13 mouse cellular contexts compared by ENCODE assay signal in genomic region chr13:39631506-39632132, GRCm38 (mm10).
A peak's percentile ranks its signal among the peaks of the same experiment; 100 is the strongest.
DNase-seq lines count a peak whose midpoint lies in the region; ATAC-seq and TF ChIP-seq lines count a peak whose summit lies in the region.
"Had no signal": no experiment of that assay in that cellular context is flagged by ENCODE, and none has a peak within 500 bp of the region (broad histone marks: within the 10 kb centered on the region; RNA-seq: fewer than 3 reads in every experiment).

No protein-coding gene starts in this region.

- H3K4me1 ChIP-seq in midbrain, postnatal 0 days (ENCODE audit: insufficient read depth, low read length), result no peaks in the 10 kb centered on the region
- no peaks in the 10 kb centered on the region for H3K4me1 ChIP-seq in midbrain, embryonic 13.5 days (replicated peaks)
- H3K4me1 ChIP-seq in lung, adult 2 months (ENCODE audit: control insufficient read depth, insufficient read depth, low read length), result no peaks in the 10 kb centered on the region
- no peaks in the 10 kb centered on the region for H3K4me1 ChIP-seq in heart, embryonic 11.5 days (ENCODE audit: control insufficient read depth, insufficient read depth, low read length)
- H3K4me1 ChIP-seq: midbrain, embryonic 10.5 days had no signal

- no peak overlapping the region for H3K27ac ChIP-seq in midbrain, postnatal 0 days (ENCODE audit: low read depth, low read length)
- no peak overlapping the region for H3K27ac ChIP-seq in midbrain, embryonic 13.5 days
- H3K27ac ChIP-seq in heart, embryonic 11.5 days (ENCODE audit: low read depth, low read length), result no peak overlapping the region
- H3K27ac ChIP-seq: midbrain, embryonic 10.5 days had no signal

- H3K9me3 ChIP-seq in midbrain, postnatal 0 days (ENCODE audit: low read length), result no peaks in the 10 kb centered on the region
- no peaks in the 10 kb centered on the region for H3K9me3 ChIP-seq in midbrain, embryonic 13.5 days
- no peaks in the 10 kb centered on the region for H3K9me3 ChIP-seq in heart, embryonic 11.5 days (replicated peaks; ENCODE audit: control insufficient read depth, low read length)
- H3K9me3 ChIP-seq: midbrain, embryonic 10.5 days had no signal

- ATAC-seq in midbrain, postnatal 0 days (ENCODE audit: low FRiP score), result no peak
- no peak for ATAC-seq in midbrain, embryonic 13.5 days
- ATAC-seq in megakaryocyte, adult 5-6 weeks (ENCODE audit: poor library complexity, severe bottlenecking), result no peak
- no peak for ATAC-seq in heart, embryonic 11.5 days (replicated peaks; ENCODE audit: insufficient number of reproducible peaks, low FRiP score, low TSS enrichment)
- ATAC-seq: intestine, postnatal 0 days had no signal

- DNase-seq in midbrain, postnatal 0 days (ENCODE audit: low spot score), result peak; percentile 46
- peak; percentile 65 to 67 for DNase-seq in cerebellum, postnatal 14 days
- DNase-seq in lung, adult 2 months, result peak; percentile 5
- peak; percentile 16 for DNase-seq in right cerebral cortex, postnatal 25 days
- no peak for DNase-seq in thymus, postnatal 0 days (ENCODE audit: low spot score)
- DNase-seq: gastrocnemius, postnatal 25 days; heart, postnatal 14 days had no signal

- H3K4me3 ChIP-seq in midbrain, postnatal 0 days (ENCODE audit: low read depth, low read length), result no peak overlapping the region
- no peak overlapping the region for H3K4me3 ChIP-seq in midbrain, embryonic 13.5 days (replicated peaks)
- H3K4me3 ChIP-seq in lung, adult 2 months (replicated peaks; ENCODE audit: extremely low read depth, low read depth, low read length), result no peak overlapping the region
- no peak overlapping the region for H3K4me3 ChIP-seq in heart, embryonic 11.5 days (ENCODE audit: low read depth, low read length)
- H3K4me3 ChIP-seq: erythroblast, embryonic 14.5 days; midbrain, embryonic 10.5 days had no signal

- H3K9ac ChIP-seq in midbrain, postnatal 0 days (replicated peaks; ENCODE audit: low read length, poor library complexity, severe bottlenecking), result no peak overlapping the region
- H3K9ac ChIP-seq in midbrain, embryonic 13.5 days (replicated peaks), result no peak overlapping the region
- no peak overlapping the region for H3K9ac ChIP-seq in heart, embryonic 11.5 days (ENCODE audit: low read depth, low read length)

- TF ChIP-seq CTCF in midbrain, postnatal 0 days (IDR thresholded peaks at IDR 0.05), result no peak
- TF ChIP-seq CTCF in lung, adult 2 months (IDR thresholded peaks at IDR 0.05; ENCODE audit: insufficient read depth, low read length), result no peak

- H3K4me2 ChIP-seq in midbrain, postnatal 0 days (ENCODE audit: low read depth, low read length, poor library complexity, severe bottlenecking), result no peak overlapping the region
- no peak overlapping the region for H3K4me2 ChIP-seq in midbrain, embryonic 13.5 days (replicated peaks)
- no peak overlapping the region for H3K4me2 ChIP-seq in heart, embryonic 11.5 days

- WGBS in midbrain, postnatal 0 days, result 83% methylated on average over 8 of the region's 8 CpGs
- WGBS in midbrain, embryonic 13.5 days, result 90% methylated on average over 8 of the region's 8 CpGs
- WGBS in lung, adult 2 months, result 69% methylated on average over 8 of the region's 8 CpGs
- WGBS in heart, embryonic 11.5 days (ENCODE audit: insufficient replicate concordance), result 79% methylated on average over 8 of the region's 8 CpGs

- no peak for TF ChIP-seq POLR2A in lung, adult 2 months (IDR thresholded peaks at IDR 0.05; ENCODE audit: borderline replicate concordance, extremely low read depth, low read depth, low read length)

- no peaks in the 10 kb centered on the region for H3K27me3 ChIP-seq in midbrain, postnatal 0 days (ENCODE audit: insufficient read depth, low read length)
- no peaks in the 10 kb centered on the region for H3K27me3 ChIP-seq in midbrain, embryonic 13.5 days
- H3K27me3 ChIP-seq in heart, embryonic 11.5 days (ENCODE audit: control insufficient read depth, insufficient read depth, low read length), result no peaks in the 10 kb centered on the region

- no peaks in the 10 kb centered on the region for H3K36me3 ChIP-seq in midbrain, postnatal 0 days (ENCODE audit: insufficient read depth, low read length)
- no peaks in the 10 kb centered on the region for H3K36me3 ChIP-seq in midbrain, embryonic 13.5 days
- no peaks in the 10 kb centered on the region for H3K36me3 ChIP-seq in heart, embryonic 11.5 days (ENCODE audit: control insufficient read depth, insufficient read depth, low read length)
- H3K36me3 ChIP-seq: midbrain, embryonic 10.5 days had no signal
